Mouse (Mus musculus): ENCODE results near the gene Inpp5f. TPM values are rescaled to one million over a fixed set of nuclear protein-coding genes. Genes with fewer than 3 reads are reported as not detected.

Gene Inpp5f
- polyA plus RNA-seq, 1 experiment, result 18.4 TPM

DNA sequence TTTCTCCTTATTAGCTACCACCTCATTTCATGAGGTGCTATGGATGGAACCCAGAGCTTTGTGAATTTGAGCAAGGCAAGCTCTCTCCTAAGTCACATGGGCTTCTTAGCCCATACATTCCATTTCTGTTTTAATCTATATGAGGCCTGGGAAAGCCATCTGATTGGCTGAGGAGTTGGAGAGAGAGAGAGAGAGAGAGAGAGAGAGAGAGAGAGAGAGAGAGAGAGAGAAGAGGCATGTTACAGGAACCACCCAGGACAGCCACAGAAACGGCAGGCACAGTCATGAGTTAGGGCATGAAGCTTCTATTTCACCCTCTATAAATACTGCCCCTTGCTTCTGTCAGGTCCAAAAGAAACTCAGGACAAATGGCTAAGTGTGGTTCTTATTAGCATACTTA lies 33.5 kb upstream of the Inpp5f start:
- H3K4me1 ChIP-seq (ENCODE audit: control insufficient read depth, insufficient read depth, low read length), result peaks cover 6% of the 10 kb centered on the region
- TF ChIP-seq POLR2A (IDR thresholded peaks at IDR 0.05; ENCODE audit: borderline replicate concordance, low read depth, low read length) (no peak), CTCF (IDR thresholded peaks at IDR 0.05; ENCODE audit: low read depth, low read length) (no peak)
- no peak overlapping the region for H3K4me3 ChIP-seq (ENCODE audit: insufficient read depth, low read length)
- H3K27ac ChIP-seq (ENCODE audit: insufficient read depth, low read depth, low read length), result no peak overlapping the region

DNA sequence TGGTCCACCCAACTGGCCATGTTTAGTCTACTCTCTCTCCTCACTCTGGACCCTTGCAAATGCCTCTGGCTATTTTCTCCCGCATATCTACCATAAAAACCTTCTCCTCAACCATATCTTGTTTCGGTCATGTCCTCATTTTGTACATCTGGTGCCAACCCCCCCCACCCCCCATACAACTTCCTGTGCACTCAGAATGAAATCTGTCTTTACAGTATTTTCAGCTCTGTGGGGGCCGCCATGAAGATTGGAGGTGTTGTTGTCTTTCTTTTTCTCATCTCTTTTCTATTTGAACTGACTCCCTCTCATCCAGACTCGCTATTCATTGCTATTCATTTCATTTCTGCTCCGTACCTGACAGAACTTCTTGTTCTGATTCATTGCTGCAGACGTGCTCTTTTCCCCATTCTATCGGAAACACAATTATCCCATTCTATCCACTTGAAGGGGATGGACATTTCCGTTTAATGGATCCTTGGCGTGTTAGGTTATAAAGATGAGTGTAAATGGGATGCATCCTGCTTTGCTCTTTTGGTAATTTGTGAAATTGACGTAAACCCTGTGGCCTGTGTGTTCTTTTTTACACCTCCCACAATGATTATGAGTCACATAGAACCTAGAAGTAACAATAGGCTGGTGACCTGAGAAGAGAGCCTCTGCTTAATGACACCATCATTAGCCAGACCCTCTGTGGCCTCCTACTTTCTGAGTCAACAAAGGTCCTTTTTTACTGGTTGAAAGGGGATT lies 32.8 kb upstream of the Inpp5f start:
- peaks cover 11% of the 10 kb centered on the region for H3K4me1 ChIP-seq (ENCODE audit: control insufficient read depth, insufficient read depth, low read length)
- no peak for TF ChIP-seq POLR2A (IDR thresholded peaks at IDR 0.05; ENCODE audit: borderline replicate concordance, low read depth, low read length)
- no peak for TF ChIP-seq CTCF (IDR thresholded peaks at IDR 0.05; ENCODE audit: low read depth, low read length)
- H3K27ac ChIP-seq (ENCODE audit: insufficient read depth, low read depth, low read length), result no peak overlapping the region
- no peak overlapping the region for H3K4me3 ChIP-seq (ENCODE audit: insufficient read depth, low read length)

DNA sequence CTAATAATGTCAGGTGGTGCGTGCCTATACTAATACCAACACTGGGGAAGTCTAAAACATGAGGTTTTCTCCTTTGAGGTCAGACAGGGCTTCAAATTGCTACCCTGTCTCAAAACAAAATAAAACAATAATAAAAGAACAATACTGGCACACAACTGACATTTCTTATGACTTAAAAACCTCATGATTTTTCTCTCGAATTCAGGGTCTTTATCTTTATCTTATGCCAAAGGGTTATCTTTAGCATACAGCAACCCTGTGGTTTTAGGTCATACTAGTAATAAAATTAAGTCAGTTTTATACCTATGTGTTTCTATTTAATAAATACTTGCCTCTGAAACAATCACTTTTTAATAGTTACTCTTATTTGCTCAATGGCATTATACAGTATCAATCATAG lies 31.7 kb upstream of the Inpp5f start:
- TF ChIP-seq CTCF (IDR thresholded peaks at IDR 0.05; ENCODE audit: low read depth, low read length) (no peak), POLR2A (IDR thresholded peaks at IDR 0.05; ENCODE audit: borderline replicate concordance, low read depth, low read length) (no peak)
- Histone ChIP-seq H3K4me3 (ENCODE audit: insufficient read depth, low read length) (no peak overlapping the region), H3K27ac (ENCODE audit: insufficient read depth, low read depth, low read length) (no peak overlapping the region), H3K4me1 (ENCODE audit: control insufficient read depth, insufficient read depth, low read length) (peaks cover 11% of the 10 kb centered on the region)

DNA sequence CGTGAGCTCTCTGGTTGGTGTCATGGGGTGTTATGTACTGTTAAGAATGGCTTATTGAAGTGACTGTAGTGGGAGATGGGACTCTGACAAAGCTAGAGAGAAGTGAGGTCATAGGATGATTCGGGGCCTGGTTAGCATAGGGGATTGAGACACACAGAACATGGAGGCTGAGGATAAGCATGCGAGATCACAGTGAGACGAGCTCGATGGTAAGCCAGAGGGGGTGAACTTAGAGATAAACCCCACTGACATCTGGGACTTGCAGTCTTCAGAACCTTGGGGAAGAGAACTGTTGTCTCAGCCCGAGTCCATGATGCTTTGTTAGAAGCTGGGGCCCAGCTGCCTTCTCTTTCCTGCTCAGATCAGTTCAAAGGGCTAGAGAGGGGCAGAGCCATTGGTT lies 30.8 kb upstream of the Inpp5f start:
- no peak overlapping the region for H3K4me3 ChIP-seq (ENCODE audit: insufficient read depth, low read length)
- no peak overlapping the region for H3K27ac ChIP-seq (ENCODE audit: insufficient read depth, low read depth, low read length)
- H3K4me1 ChIP-seq (ENCODE audit: control insufficient read depth, insufficient read depth, low read length), result peaks cover 11% of the 10 kb centered on the region
- TF ChIP-seq CTCF (IDR thresholded peaks at IDR 0.05; ENCODE audit: low read depth, low read length) (no peak), POLR2A (IDR thresholded peaks at IDR 0.05; ENCODE audit: borderline replicate concordance, low read depth, low read length) (no peak)

DNA sequence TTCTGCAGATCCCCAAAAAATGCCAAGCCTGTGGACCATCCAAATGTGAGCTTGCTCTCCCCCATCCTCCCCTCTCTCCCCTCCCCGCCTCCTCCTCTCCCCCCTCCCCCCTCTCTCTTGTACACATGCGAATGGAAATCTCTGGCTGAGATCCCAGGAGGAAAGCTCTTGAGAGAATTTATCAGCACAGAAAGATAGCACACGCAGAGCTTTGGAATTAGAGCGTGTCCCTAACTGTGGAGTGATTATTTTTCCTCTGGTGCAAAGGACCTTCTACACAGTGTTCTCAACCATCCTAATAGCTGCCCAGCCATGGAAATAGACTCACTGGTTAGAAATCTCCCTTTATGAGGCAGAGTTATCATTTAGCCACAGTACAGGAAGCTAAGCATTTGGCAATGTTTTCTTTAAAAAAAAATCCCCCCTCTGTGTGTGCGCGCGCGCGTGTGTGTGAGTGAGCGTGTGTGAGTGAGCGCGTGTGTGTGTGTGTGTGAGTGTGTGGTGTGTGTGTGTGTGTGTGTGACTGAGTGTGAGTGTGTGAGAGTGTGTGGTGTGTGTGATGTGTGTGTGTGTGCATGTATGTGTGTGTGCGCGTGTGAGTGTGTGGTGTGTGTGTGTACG lies 29.2 kb upstream of the Inpp5f start:
- no peak for TF ChIP-seq CTCF (IDR thresholded peaks at IDR 0.05; ENCODE audit: low read depth, low read length)
- TF ChIP-seq POLR2A (IDR thresholded peaks at IDR 0.05; ENCODE audit: borderline replicate concordance, low read depth, low read length), result no peak
- peaks cover 5% of the 10 kb centered on the region for H3K4me1 ChIP-seq (ENCODE audit: control insufficient read depth, insufficient read depth, low read length)
- H3K27ac ChIP-seq (ENCODE audit: insufficient read depth, low read depth, low read length), result no peak overlapping the region
- H3K4me3 ChIP-seq (ENCODE audit: insufficient read depth, low read length), result no peak overlapping the region

DNA sequence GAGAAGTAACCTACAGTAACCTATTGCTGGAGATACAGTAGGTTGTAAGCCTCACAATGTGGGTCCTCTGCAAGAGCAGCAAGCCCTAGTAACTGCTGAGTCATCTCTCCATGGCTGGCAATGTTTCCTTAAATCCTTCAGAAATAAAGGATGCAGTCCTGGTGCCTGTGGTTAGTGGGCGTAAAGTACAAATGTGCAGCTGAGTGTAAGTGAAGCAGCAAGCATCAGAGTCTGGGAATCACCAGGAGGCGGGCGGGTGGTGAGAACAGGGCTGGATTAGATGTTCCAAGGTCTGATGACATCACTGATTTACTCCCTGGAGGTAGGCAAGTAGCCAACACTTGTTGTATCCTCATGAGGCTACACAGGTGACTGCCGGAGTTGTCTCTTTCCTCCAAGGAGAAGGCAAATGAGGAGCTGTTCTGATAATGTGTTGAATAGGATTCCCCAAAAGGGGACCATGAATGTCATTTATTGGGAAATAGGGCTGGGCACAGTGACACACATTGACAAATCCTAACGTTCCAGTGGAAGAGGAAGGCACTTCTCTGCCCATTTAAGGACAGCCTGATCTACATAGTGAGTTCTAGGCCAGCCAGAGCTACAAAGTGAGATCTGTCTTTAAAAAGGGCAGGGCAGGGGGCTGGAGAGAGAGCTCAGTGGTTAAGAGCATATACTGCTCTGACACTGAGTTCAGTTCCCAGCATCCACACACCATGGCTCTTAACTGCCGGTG lies 27.7 kb upstream of the Inpp5f start:
- H3K4me1 ChIP-seq (ENCODE audit: control insufficient read depth, insufficient read depth, low read length), result peaks cover 5% of the 10 kb centered on the region

DNA sequence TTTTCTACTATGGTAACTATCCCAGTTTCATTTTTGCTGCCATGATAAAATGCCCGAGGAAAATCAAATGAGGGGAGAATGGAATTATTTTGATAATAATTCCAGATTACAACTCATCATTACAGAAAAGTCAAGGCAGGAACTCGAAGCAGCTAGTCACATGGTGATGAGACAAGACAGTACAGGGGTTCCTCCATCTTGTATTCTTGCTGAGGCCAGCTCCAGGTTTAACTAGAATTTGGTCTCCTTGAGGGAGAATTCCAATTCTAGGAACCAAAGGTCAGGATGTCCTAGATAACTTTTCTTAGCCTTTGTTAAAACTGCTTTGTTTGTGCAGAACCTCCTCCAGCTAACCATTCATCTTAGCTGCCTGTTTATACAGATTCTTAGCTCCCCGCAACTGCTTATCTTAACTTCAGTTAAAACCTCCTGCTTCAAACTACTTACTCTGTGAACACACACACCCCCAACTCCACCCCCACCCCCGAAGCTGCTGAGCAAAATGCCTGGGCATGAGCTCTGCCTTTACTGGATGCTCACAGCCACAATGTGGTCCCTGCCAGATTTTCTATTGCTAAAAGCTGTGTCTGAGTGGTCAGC lies 23.7 kb upstream of the Inpp5f start:
- TF ChIP-seq CTCF (IDR thresholded peaks at IDR 0.05; ENCODE audit: low read depth, low read length), result no peak
- TF ChIP-seq POLR2A (IDR thresholded peaks at IDR 0.05; ENCODE audit: borderline replicate concordance, low read depth, low read length), result no peak
- Histone ChIP-seq H3K4me3 (ENCODE audit: insufficient read depth, low read length) (no peak overlapping the region), H3K4me1 (ENCODE audit: control insufficient read depth, insufficient read depth, low read length) (peaks cover 5% of the 10 kb centered on the region), H3K27ac (ENCODE audit: insufficient read depth, low read depth, low read length) (no peak overlapping the region)

More for the DNA sequence above, 27.7 kb upstream of the Inpp5f start:
- H3K4me3 ChIP-seq (ENCODE audit: insufficient read depth, low read length), result no peak overlapping the region
- TF ChIP-seq POLR2A (IDR thresholded peaks at IDR 0.05; ENCODE audit: borderline replicate concordance, low read depth, low read length) (no peak), CTCF (IDR thresholded peaks at IDR 0.05; ENCODE audit: low read depth, low read length) (no peak)
- H3K27ac ChIP-seq (ENCODE audit: insufficient read depth, low read depth, low read length), result no peak overlapping the region

DNA sequence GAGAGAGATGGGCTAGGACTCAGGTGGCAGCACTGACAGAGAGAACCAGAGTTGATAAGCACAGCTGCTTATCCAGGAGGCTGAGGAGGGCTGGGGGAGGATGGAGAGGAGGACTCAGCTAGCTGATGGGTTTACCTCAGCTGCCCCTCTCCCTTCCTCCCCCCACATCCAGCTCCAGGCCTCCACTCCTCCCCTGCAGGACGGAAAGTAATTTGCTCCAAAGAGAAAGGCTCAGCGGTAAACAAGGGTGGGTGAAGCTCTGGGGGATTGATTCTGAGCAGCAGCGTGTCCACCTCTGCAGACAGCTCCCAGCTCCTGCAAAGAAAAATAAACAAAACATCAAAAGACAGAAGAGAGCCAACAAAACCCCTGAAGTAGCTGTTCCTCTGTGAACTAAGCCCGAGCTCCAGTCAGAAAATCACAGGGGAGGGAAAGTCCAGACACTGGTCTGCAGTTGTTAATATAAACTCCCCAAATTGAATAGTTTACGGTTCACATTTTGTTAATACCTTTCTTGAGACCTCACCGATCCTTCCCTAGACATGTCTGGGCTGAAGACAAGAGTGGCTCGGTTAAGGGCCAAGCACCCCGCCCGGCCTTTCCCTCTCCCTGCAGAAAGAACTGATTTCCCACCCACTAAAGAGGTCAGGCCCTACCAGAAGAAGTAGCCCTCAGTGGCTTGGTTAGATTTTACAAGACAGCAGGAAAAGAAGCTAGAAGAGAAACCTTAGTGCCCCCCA lies 19.6 kb upstream of the Inpp5f start:
- no peaks in the 10 kb centered on the region for H3K4me1 ChIP-seq (ENCODE audit: control insufficient read depth, insufficient read depth, low read length)
- H3K27ac ChIP-seq (ENCODE audit: insufficient read depth, low read depth, low read length), result no peak overlapping the region
- TF ChIP-seq POLR2A (IDR thresholded peaks at IDR 0.05; ENCODE audit: borderline replicate concordance, low read depth, low read length), result no peak
- TF ChIP-seq CTCF (IDR thresholded peaks at IDR 0.05; ENCODE audit: low read depth, low read length), result no peak
- H3K4me3 ChIP-seq (ENCODE audit: insufficient read depth, low read length), result no peak overlapping the region

Measured in bone marrow macrophage, adult 2 months (primary cell).